Mouse (Mus musculus) lung, postnatal 0 days (tissue): ENCODE measurements around the gene Klhl29. TPM values are rescaled to one million over a fixed set of nuclear protein-coding genes. Genes with fewer than 3 reads are reported as not detected.

ENCODE experiments used
- ATAC-seq: fragments of 200-750 bp; cut with Nextera tagmentation; 2 replicates; pipeline ENCODE4 v1.8.0; 2017; ENCODE audit warnings: moderate library complexity
- DNase-seq: peaks from one replicate; pipeline ENCODE4 v3.0.0-alpha.2; 2016; ENCODE audit warnings: low spot score
- H3K27ac ChIP-seq: fragments of 300-500 bp; sonication (generic); 2 replicates; pipeline ENCODE4 v1.5.1; 2014; ENCODE audit warnings: antibody characterized with exemption, mild to moderate bottlenecking, low read length, mixed read lengths
- H3K27me3 ChIP-seq: fragments of 300-500 bp; sonication (generic); replicated peaks from 2 replicates; pipeline ENCODE4 v1.6.1; 2014; ENCODE audit warnings: low read length, mixed read lengths; ENCODE audit not compliant: insufficient read depth
- H3K36me3 ChIP-seq: fragments of 300-500 bp; sonication (generic); 2 replicates; pipeline ENCODE4 v1.6.1; 2014; ENCODE audit warnings: low read length, mixed read lengths; ENCODE audit not compliant: insufficient read depth
- H3K4me1 ChIP-seq: fragments of 300-500 bp; sonication (generic); 2 replicates; pipeline ENCODE4 v1.6.1; 2014; ENCODE audit warnings: antibody characterized with exemption, low read depth, low read length, mixed read lengths; ENCODE audit not compliant: insufficient read depth
- H3K4me2 ChIP-seq: fragments of 300-500 bp; sonication (generic); replicated peaks from 2 replicates; pipeline ENCODE4 v1.6.1; 2014; ENCODE audit warnings: low read depth, mild to moderate bottlenecking, low read length, moderate library complexity, mixed read lengths
- H3K4me3 ChIP-seq: fragments of 300-500 bp; sonication (generic); 2 replicates; pipeline ENCODE4 v1.5.1; 2014; ENCODE audit warnings: low read depth, low read length
- H3K9ac ChIP-seq: fragments of 300-500 bp; sonication (generic); replicated peaks from 2 replicates; pipeline ENCODE4 v1.6.1; 2014; ENCODE audit warnings: low read depth, mild to moderate bottlenecking
- H3K9me3 ChIP-seq: fragments of 300-500 bp; sonication (generic); 2 replicates; pipeline ENCODE4 v1.6.1; 2016; ENCODE audit warnings: low read length, mixed read lengths
- CTCF ChIP-seq: IDR thresholded peaks from 2 replicates; pipeline ENCODE4 v1.5.1; 2016; ENCODE audit warnings: antibody characterized with exemption, mild to moderate bottlenecking
- EP300 ChIP-seq: IDR thresholded peaks from 2 replicates; pipeline ENCODE4 v1.6.1; 2016; ENCODE audit warnings: antibody characterized with exemption, mild to moderate bottlenecking, control low read depth
- WGBS: fragments of 180-500 bp; shearing (Covaris S2); extraction: QIAGEN DNeasy Blood & Tissue Kit; methylation state at CpG from one replicate; pipeline ENCODE4 v1.1.7; 2014; 5-methylcytosine and 5-hydroxymethylcytosine counted together
- polyA plus RNA-seq: library from polyadenylated mRNA; unstranded; fragments of >200 nt; fragmentation: Nextera tagmentation; extraction: Ambion mirVana; gene quantifications from 2 replicates; pipeline ENCODE4 v1.2.1, GENCODE M21; 2015

Klhl29 gene
- polyA plus RNA-seq, 1 experiment from 2014 or later = 0.33 TPM

DNA sequence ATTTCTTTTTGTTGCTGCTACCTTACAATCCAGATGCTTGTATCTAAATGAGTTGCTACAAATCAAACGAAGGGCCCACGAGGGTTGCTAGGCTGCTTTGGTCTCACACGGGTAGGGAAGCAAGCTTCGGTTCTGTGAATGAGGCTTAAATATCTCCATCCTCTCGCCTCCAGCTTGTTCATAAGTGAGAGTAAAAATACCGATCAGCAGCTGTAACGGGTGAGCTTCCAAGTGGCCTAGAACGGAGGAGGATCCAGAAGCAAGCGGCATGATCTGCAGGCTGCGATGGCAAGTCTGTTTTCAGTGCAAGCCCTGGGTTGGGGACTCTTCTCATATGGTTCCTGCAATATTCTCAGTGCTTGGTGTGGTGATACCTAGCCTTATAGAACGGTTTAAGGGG lies 89.9 kb downstream of the Klhl29 start:
- DNase-seq (no peak), ATAC-seq (no peak)
- Histone ChIP-seq H3K4me1 (no peaks in the 10 kb centered on the region), H3K27ac (no peak overlapping the region), H3K27me3 (no peaks in the 10 kb centered on the region), H3K9ac (no peak overlapping the region), H3K9me3 (no peaks in the 10 kb centered on the region), H3K4me3 (no peak overlapping the region), H3K36me3 (no peaks in the 10 kb centered on the region), H3K4me2 (no peak overlapping the region)
- TF ChIP-seq CTCF (no peak), EP300 (no peak)
- WGBS = 88% methylated on average over 11 of the region's 11 CpGs

DNA sequence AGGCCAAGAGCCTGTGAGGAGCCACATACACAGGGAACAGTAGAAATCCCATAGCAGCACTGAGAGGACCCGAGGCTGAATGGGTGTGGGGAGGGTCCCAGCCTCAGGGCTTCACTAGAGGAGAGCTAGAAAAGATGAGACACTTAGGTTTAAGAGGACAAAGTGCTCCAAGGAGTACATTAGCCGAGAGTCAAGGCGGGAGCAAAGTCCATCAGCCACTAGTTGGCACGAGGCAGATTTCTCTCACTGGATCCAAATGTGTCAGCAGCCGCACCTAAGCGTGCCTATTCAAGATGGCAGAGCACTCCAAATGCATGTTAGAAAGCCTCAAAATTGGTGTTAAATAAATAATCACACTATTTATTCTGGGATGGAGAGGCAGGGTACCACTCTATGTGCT lies 90.5 kb downstream of the Klhl29 start:
- no peak overlapping the region for H3K4me3 ChIP-seq
- H3K36me3 ChIP-seq = no peaks in the 10 kb centered on the region
- no peak overlapping the region for H3K9ac ChIP-seq
- no peaks in the 10 kb centered on the region for H3K27me3 ChIP-seq
- WGBS = 75% methylated on average over 6 of the region's 6 CpGs
- TF ChIP-seq EP300 (no peak), CTCF (no peak)
- DNase-seq (no peak), ATAC-seq (no peak)
- H3K4me2 ChIP-seq = no peak overlapping the region
- no peaks in the 10 kb centered on the region for H3K4me1 ChIP-seq
- no peak overlapping the region for H3K27ac ChIP-seq
- H3K9me3 ChIP-seq = no peaks in the 10 kb centered on the region

DNA sequence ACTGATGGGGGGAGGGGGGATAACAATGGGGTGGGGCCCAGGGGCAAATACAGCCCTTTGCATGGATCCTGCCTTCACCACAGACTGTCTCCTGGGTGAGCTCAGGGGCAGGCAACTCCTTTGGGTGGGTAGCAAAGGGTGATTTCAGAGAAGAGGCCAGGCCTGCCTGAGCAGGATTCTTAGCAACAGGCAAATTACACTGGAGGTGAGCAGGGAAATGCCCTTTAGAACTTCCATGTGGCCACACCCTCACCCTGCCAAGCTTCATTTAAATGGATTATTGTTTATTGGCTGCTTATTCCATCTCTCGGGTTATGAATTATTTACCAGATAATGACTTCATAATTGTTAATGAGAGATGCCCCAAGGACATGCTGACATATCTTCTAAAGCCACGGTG lies 91.8 kb downstream of the Klhl29 start:
- no peaks in the 10 kb centered on the region for H3K9me3 ChIP-seq
- no peak for ATAC-seq
- 74% methylated on average over 2 of the region's 2 CpGs for WGBS

DNA sequence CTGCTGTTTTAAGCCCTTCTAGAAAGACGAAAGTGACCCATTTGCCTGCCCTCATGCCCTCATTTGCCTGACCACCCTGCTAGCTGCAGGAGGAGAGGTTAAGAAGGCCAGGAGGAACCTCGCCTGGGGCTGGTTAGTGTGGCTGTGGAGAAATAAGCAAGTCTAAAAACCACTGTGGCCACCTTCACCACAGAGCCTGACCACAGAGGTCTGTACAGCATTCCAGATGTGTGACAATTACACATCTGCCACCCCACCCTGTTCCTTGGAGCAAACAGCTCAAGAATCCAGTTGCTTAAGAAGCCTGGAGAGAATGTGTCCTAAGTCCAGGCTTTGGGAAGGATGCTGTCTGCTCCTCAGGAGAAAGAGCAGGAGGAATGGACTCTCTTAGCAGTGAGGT lies 92.9 kb downstream of the Klhl29 start:
- TF ChIP-seq EP300 (no peak), CTCF (no peak)
- Histone ChIP-seq H3K9me3 (no peaks in the 10 kb centered on the region), H3K27ac (no peak overlapping the region), H3K4me3 (no peak overlapping the region), H3K4me2 (no peak overlapping the region), H3K27me3 (no peaks in the 10 kb centered on the region), H3K36me3 (no peaks in the 10 kb centered on the region), H3K4me1 (no peaks in the 10 kb centered on the region), H3K9ac (no peak overlapping the region)
- WGBS = 67% methylated on average over 2 of the region's 2 CpGs
- DNase-seq (no peak), ATAC-seq (no peak)

More for the DNA sequence above, 91.8 kb downstream of the Klhl29 start:
- H3K4me2 ChIP-seq = no peak overlapping the region
- no peak overlapping the region for H3K9ac ChIP-seq
- TF ChIP-seq EP300 (no peak), CTCF (no peak)
- H3K4me3 ChIP-seq = no peak overlapping the region
- H3K4me1 ChIP-seq = no peaks in the 10 kb centered on the region
- no peak for DNase-seq
- no peaks in the 10 kb centered on the region for H3K27me3 ChIP-seq
- H3K27ac ChIP-seq = no peak overlapping the region
- no peaks in the 10 kb centered on the region for H3K36me3 ChIP-seq

DNA sequence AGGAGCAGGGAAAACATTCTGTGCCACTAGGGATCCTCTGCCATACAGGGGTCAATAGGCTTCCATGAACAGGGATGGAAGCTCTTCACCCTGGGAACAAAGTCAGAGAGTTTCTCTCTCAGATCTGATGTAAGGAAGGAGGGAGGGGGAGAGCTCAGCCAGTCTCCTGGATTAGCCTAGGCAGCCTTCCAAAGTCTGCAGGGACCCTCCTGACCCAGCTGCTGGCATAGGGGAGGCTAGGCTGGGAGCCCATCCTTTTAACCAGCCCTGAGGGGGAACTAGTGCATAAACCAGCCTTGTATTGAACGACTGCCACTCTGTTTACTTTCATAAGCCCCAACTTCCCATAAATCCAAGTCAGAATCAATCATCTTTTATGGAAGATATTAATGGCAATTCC lies 95.6 kb downstream of the Klhl29 start:
- Histone ChIP-seq H3K9me3 (no peaks in the 10 kb centered on the region), H3K27ac (no peak overlapping the region), H3K9ac (no peak overlapping the region), H3K4me2 (no peak overlapping the region), H3K36me3 (no peaks in the 10 kb centered on the region), H3K27me3 (no peaks in the 10 kb centered on the region), H3K4me1 (peaks cover 10% of the 10 kb centered on the region; the same call in 1 of the 2 replicates), H3K4me3 (no peak overlapping the region)
- 37% methylated on average over 1 of the region's 1 CpGs for WGBS
- ATAC-seq (no peak), DNase-seq (no peak)
- no peak for TF ChIP-seq EP300

DNA sequence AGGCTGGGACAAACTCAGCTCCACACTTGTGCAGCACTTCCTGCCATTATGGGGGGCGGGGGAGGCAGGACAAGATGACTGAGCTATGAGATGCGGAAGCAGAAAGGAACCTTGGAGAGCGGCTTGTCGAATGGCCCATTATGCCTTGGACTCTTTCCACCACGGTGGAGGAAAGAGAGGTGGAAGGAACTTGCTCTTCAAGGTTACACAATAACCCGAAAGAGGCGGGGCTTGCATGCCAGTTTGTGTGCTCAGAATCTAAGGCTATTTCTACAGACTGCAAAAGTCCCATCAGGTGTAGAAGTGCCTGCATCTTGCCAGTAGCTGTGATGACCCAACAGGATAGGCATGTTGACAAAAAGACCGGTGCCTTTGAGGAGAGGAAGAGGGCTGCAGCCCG lies 98.5 kb downstream of the Klhl29 start:
- no peaks in the 10 kb centered on the region for H3K36me3 ChIP-seq
- DNase-seq (peak; percentile 94), ATAC-seq (peak; percentile 89)
- no peaks in the 10 kb centered on the region for H3K27me3 ChIP-seq
- H3K4me2 ChIP-seq = no peak overlapping the region
- peak; percentile 96 for TF ChIP-seq EP300
- no peak for TF ChIP-seq CTCF
- H3K4me1 ChIP-seq = peaks cover 10% of the 10 kb centered on the region; the same call in 1 of the 2 replicates
- 25% methylated on average over 9 of the region's 9 CpGs for WGBS
- H3K27ac ChIP-seq = peak overlapping the region; percentile 57
- no peaks in the 10 kb centered on the region for H3K9me3 ChIP-seq
- H3K9ac ChIP-seq = no peak overlapping the region
- H3K4me3 ChIP-seq = no peak overlapping the region

DNA sequence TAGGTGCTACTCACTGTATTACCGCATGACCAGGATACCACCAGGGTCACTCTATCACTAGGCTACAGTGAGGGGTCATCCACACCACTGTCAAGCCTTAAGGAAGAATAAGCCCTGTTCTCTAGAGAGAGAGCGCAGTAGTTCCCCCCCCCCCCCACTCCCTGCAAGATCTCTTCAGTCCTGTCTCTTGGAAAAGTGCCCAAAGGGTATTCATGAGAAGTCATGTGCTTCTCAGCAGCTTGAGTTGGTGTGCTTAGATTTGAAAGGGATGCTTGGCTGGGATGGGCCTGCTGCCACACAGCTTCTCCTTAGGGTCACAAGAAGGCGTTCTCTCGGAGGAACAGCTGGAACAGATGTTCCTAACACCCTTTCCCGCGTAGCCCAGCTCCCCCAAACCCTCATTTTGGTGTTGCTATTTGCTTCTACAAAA lies 100.0 kb downstream of the Klhl29 start:
- no peak overlapping the region for H3K4me2 ChIP-seq
- peak; percentile 92 for DNase-seq
- no peak overlapping the region for H3K9ac ChIP-seq
- WGBS = 52% methylated on average over 5 of the region's 6 CpGs
- H3K36me3 ChIP-seq = no peaks in the 10 kb centered on the region
- no peaks in the 10 kb centered on the region for H3K9me3 ChIP-seq
- peak; percentile 63 for ATAC-seq
- no peak overlapping the region for H3K4me3 ChIP-seq
- no peaks in the 10 kb centered on the region for H3K27me3 ChIP-seq
- TF ChIP-seq CTCF (no peak; the same call in 1 of the 2 replicates), EP300 (peak; percentile 62)
- H3K27ac ChIP-seq = no peak overlapping the region
- peaks cover 13% of the 10 kb centered on the region; the same call in 1 of the 2 replicates for H3K4me1 ChIP-seq
